8 mouse cellular contexts compared by ENCODE assay signal in the genomic region with DNA sequence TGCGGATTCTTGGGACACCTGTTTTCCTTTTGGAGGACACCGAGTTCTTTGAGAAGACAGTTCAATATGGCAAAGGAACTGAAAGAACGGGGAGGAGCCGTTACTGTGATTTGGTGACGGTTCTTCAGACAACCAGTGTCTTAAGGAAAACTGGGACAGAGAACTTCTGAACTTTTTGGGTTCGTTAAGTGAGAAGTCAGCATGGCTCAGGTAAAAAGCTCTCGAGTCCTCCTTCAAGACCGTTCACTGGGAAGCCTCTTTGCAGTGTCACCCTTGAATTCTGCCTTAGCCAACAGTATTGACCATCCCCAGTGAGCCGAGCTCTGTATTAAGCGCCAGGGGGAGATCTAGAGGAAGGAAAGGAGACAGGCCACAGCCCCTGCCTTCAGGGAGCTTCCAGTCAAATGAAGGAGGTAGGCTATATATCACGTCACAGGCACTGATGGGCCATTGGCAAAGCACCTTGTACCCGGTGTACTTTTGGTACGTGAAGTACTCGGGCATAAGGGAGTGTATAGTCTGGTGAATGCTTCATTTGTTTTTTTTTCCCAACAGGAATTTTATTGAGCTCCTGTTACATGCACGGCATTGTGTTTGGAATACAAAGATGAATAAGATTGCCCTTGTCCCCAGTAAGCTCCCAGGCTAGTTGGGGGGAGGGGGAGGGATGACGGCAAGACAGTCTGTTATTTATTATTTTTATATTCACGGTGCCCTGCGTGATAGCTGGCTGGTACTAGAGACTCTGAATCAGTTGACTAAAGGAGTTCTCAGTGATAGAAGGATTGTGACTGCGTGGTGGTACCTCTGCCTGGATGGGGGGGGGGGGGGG. TPM values are rescaled to one million over a fixed set of nuclear protein-coding genes. Genes with fewer than 3 reads are reported as not detected.
DNase-seq lines count a peak whose midpoint lies in the region; TF ChIP-seq lines count a peak whose summit lies in the region.

A gene (minus strand): TSS at position 51 of the 832 bp plus-strand sequence.

- no peaks in the 10 kb centered on the region for H3K9me3 ChIP-seq in limb, embryonic 10.5 days (replicated peaks)

- TF ChIP-seq CTCF in cerebellum, adult 2 months (IDR thresholded peaks at IDR 0.05; ENCODE audit: borderline replicate concordance, insufficient read depth, low read depth, low read length): no peak
- TF ChIP-seq CTCF in small intestine, adult 2 months (IDR thresholded peaks at IDR 0.05; ENCODE audit: extremely low read depth, insufficient read length, insufficient replicate concordance, low read depth, low read length): no peak

- TF ChIP-seq POLR2A in cerebellum, adult 2 months (IDR thresholded peaks at IDR 0.05; ENCODE audit: borderline replicate concordance, insufficient read depth, low read length): no peak
- TF ChIP-seq POLR2A in small intestine, adult 2 months (IDR thresholded peaks at IDR 0.05; ENCODE audit: low read depth, low read length): no peak

- no peaks in the 10 kb centered on the region for H3K27me3 ChIP-seq in cerebellum, adult 2 months (ENCODE audit: control insufficient read depth, insufficient read depth, low read length)
- H3K27me3 ChIP-seq in limb, embryonic 10.5 days (ENCODE audit: low read depth, poor library complexity, severe bottlenecking): no peaks in the 10 kb centered on the region
- H3K27me3 ChIP-seq in small intestine, adult 2 months (ENCODE audit: control insufficient read depth, insufficient read depth, low read length): no peaks in the 10 kb centered on the region

- H3K4me1 ChIP-seq in cerebellum, adult 2 months (ENCODE audit: control insufficient read depth, insufficient read depth, low read length): peaks cover 16% of the 10 kb centered on the region
- peaks cover 27% of the 10 kb centered on the region for H3K4me1 ChIP-seq in limb, embryonic 10.5 days
- peaks cover 8% of the 10 kb centered on the region for H3K4me1 ChIP-seq in small intestine, adult 2 months (ENCODE audit: control insufficient read depth, insufficient read depth, insufficient read length, low read length)

- peaks cover 62% of the 10 kb centered on the region for H3K36me3 ChIP-seq in limb, embryonic 10.5 days
- peaks cover 34% of the 10 kb centered on the region for H3K36me3 ChIP-seq in small intestine, adult 2 months (ENCODE audit: control insufficient read depth, insufficient read depth, low read length)

- H3K4me3 ChIP-seq in cerebellum, adult 2 months (replicated peaks; ENCODE audit: insufficient read depth, low read depth, low read length): peak within 1 kb of the TSS; percentile 86
- peak within 1 kb of the TSS; percentile 82 for H3K4me3 ChIP-seq in limb, embryonic 10.5 days
- peak within 1 kb of the TSS; percentile 97 for H3K4me3 ChIP-seq in small intestine, adult 2 months (ENCODE audit: low read depth, low read length)

- no peak for DNase-seq in cerebellum, adult 2 months
- DNase-seq in cerebellum, postnatal 4 days (ENCODE audit: low spot score in 2 of 2): no peak
- no peak for DNase-seq in thymus, postnatal 0 days (ENCODE audit: low spot score)
- no peak for DNase-seq in thymus, postnatal 25 days
- no peak for DNase-seq in heart, postnatal 10 days
- DNase-seq in limb, embryonic 10.5 days (ENCODE audit: low spot score): no peak
- DNase-seq in spleen, adult 18-20 months: no peak

- intact Hi-C loops in heart, postnatal 10 days (cut with DNase I): loop anchor here (2.0 kb wide), 1 partner anchor 20 kb away; no protein-coding TSS in a partner anchor

- 31% methylated on average over 19 of the region's 19 CpGs for WGBS in cerebellum, adult 2 months
- 77% methylated on average over 19 of the region's 19 CpGs for WGBS in limb, embryonic 10.5 days
- WGBS in small intestine, adult 2 months: 52% methylated on average over 19 of the region's 19 CpGs

- peak within 1 kb of the TSS; percentile 78 for H3K27ac ChIP-seq in cerebellum, adult 2 months (ENCODE audit: insufficient read depth, low read length)
- H3K27ac ChIP-seq in limb, embryonic 10.5 days: peak within 1 kb of the TSS; percentile 99
- peak within 1 kb of the TSS; percentile 90 for H3K27ac ChIP-seq in small intestine, adult 2 months (ENCODE audit: insufficient read depth, low read depth, low read length)

RNA-seq across cellular contexts. Expression of the gene that starts here (rescaled TPM):
- 53.0 and 60.3 TPM in 2 replicates for polyA plus RNA-seq in cerebellum, adult 2 months (2012; rRNA removed)
- polyA plus RNA-seq in thymus, postnatal 0 days (2015; fragmentation: Nextera tagmentation; extraction: Ambion mirVana): 32.2 and 33.7 TPM in 2 replicates
- 10 to 100 TPM; 25.6 to 33.8 TPM for total RNA-seq in heart, postnatal 10 days (2021)
- 38.8 and 55.0 TPM in 2 replicates for polyA plus RNA-seq in limb, embryonic 10.5 days (2016; fragmentation: Nextera tagmentation; extraction: Ambion mirVana)
- polyA plus RNA-seq in small intestine, adult 2 months (2012; rRNA removed): 12.7 and 21.1 TPM in 2 replicates
